Mouse (Mus musculus) kidney, adult 11 months (tissue): ENCODE measurements around the gene Nme4.
"Not testable (repeated sequence)": the region's sequence is repeated elsewhere in the genome, so short reads cannot be mapped to it uniquely, and the experiment has no call there.

Experiments used
- DNase-seq: peaks from one replicate; pipeline ENCODE4 v3.0.0; 2022

Nme4 gene

DNA sequence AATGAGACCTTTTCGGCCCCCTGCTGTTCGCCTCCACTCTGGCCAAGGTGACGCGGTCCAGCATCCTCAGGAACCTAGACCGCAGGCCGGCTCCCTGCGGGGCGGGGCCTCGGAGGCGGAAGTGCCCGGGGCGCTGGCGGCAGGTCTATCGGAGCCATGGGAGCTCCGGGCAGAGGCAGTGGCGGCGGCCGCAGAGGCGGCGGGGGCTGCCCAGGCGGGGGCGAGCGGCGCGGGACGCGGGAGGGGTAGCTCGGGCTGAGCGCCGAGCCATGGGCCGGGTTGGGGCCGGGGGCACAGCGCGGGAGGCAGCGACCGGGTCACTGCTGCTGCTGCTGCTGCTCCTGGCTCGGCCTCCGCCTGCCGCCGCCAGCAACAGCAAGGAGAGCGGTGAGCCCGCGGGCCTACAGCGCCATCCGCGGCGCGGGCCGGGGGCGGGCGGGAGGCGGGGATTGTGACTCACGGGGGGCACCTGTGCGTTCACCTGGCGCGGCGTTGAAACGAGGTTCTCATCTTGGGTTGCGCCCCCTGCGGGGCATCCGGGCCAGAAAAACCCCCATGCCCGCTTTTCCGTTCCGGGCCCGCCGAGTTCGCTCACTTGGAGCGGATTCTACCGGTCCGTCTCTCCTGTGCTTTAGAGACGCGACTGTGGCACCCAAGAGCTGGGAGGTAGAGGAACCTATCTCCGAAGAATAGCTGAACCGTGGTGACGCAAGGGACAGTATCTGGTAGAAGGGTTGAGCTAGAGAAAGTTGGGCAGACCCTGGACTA is 18.0 kb upstream of the Nme4 start, which contains the start of gene Tmem8:
Tmem8 (plus strand) TSS at position 119 of the 768 bp plus-strand sequence.
- DNase-seq = peak; percentile 84

DNA sequence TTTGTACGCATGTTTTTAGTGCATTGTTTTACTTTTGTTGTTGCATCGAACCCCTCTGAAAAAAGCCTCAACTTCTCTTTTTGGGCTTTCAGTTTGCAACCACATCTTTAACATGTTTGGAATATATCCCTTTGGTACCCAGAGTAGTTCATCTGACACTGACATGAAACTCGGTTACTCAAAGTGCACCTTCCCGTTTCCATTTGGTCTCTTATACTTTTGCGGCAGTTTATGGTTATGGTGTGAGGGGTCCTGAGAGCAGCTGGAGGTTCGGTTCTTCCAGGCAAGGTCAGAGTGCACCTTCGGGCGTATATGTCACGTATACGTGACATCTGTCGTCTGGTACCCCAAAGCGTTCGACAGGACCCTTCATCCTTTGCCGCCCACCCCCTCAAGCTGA is 17.3 kb upstream of the Nme4 start:
- DNase-seq = no peak

DNA sequence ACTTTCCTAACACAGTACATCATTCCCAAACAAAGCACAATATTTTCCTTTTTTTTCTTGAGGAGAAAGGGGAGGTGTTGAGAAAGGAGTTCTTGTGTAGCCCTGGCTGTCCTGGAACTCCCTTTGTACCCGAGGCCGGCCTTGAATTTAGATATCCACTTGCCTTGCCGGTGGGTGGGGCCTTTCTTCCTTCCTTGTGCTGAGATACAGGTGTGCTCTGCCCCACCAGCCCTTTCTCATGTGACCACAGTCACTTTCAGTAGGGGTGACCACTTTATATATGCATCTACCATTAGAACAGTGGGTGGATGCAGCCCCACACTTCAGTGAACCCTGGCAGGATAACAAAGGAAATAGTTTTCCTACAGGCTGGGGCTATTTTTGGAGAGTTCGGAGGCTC is 16.3 kb upstream of the Nme4 start:
- DNase-seq = no peak

GRCm38 (mm10) chr17:26111024-26111423 is 15.6 kb upstream of the Nme4 start:
- DNase-seq = no peak

- DNase-seq = no peak
Measured at GRCm38 (mm10) chr17:26110156-26110555, 14.8 kb upstream of the Nme4 start.

GRCm38 (mm10) chr17:26105619-26106018 is 10.2 kb upstream of the Nme4 start:
- DNase-seq = no peak

- peak; percentile 83 for DNase-seq
Measured at GRCm38 (mm10) chr17:26101478-26101877, 6.1 kb upstream of the Nme4 start.

GRCm38 (mm10) chr17:26100166-26100565 is 4.8 kb upstream of the Nme4 start:
- no peak for DNase-seq

- not testable (repeated sequence) for DNase-seq
Measured at GRCm38 (mm10) chr17:26099316-26099715, 3.9 kb upstream of the Nme4 start.

- DNase-seq = no peak
Measured at GRCm38 (mm10) chr17:26098461-26098860, 3.1 kb upstream of the Nme4 start.

- no peak for DNase-seq
Measured at GRCm38 (mm10) chr17:26094531-26095110, 781 bp downstream of the Nme4 start.

GRCm38 (mm10) chr17:26089905-26090632 is 5.3 kb downstream of the Nme4 start, which contains the start of gene Decr2:
Decr2 (minus strand) TSS chr17:26090337.
- peak; percentile 96 for DNase-seq

DNA sequence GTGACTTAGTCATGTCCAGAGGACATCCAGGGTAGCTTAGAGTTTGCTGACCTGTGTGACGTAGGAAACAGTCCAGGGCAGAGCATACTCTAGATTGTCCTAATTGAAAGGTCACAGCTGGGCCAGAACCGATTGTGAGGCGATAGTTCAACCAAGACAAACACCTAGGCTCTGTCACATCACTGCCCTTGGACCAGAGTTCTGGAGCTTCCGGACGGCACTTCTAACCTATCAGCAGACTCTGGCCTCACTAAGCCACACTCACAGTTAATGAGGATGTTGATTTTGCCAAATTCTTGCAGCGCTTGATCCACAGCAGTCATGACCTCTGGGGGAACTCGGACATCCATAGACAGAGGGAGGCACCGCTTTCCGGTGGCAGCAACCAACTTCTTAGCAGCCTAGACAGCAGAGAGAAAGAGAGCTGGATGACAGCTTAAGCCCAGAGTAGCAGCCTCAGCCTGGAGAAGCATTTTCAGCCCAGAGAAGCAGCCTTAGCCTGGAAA is 8.3 kb downstream of the Nme4 start:
- no peak for DNase-seq

DNA sequence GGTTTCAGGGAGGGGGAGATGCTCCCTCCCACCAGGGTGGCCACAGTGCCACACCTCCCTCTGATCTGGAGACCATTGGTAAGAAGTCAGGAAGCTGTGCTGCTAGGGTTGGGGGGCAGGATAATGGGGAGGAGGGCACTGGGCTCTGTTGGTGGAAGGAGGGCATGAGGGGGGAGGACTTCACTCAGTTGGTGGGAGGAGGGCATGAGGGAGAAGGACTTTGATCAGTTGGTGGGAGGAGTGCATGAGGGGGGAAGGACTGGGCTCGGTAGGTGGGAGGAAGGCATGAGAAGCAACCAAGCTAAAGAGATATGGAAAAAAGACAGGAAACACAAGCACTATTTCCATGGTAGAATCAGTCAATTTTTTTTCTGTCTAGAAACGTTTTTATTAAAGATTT is 14.5 kb downstream of the Nme4 start:
- DNase-seq = no peak

- DNase-seq = no peak
Measured at GRCm38 (mm10) chr17:26078851-26079250, 16.6 kb downstream of the Nme4 start.

DNA sequence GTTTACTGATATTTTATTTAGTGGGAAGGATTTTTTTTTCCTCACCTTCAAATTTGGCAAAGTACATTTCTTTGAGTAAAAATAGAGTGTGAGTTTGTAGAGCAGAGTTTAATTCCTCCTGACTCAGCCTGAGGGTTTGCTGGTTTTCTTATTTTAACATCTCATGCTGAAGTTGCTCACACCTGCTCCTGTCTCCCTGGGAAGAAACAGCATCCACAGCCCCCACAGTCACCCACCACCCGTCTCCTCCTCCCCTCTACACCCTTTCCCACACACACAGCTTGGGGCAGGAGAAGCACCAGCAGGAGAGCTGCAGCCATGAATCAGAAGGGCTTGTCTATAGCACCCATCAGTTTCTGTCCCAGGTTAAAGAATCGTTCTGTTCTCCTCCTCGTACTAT is 20.2 kb downstream of the Nme4 start:
- DNase-seq = no peak

- no peak for DNase-seq
Measured at GRCm38 (mm10) chr17:26070136-26070535, 25.3 kb downstream of the Nme4 start.

- peak; percentile 75 for DNase-seq
Measured at GRCm38 (mm10) chr17:26068831-26069739, 26.3 kb downstream of the Nme4 start, which contains the start of gene Rab11fip3. Rab11fip3 (minus strand) TSS chr17:26069555.

DNA sequence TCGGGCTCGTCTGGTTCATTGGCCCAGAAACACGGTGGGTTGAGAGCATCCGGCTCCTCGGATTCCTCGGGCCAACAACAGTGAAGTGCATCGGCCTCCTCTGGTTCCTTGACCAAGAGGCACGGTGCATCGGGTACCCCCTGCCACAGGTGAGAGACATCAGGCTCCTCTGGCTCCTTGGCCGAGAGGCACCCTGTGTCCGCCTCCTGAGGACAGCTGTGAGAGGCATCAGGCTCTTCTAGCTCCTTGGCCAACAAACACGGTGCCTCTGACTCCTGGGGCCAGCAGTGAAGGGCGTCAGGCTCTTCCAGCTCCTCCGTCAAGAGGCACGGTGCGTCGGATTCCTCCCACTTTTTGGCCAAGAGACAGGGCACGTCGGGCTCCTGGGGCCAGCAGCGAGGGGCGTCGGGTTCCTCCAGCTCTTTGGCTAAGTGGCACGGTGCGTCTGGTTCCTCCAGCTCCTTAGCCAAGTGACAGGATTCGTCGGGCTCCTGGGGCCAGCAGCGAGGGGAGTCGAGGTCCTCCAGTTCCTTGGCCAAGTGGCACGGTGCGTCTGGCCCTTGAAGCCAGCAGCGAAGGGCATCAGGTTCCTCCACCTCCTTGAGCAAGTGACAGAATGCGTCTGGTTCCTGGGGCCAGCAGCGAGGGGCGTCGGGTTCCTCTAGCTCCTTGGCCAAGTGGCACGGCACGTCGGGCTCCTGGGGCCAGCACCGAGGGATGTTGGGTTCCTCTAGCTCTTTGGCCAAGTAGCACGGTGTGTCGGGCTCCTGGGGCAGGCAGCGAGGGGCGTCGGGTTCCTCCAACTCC is 27.2 kb downstream of the Nme4 start:
- no peak for DNase-seq

- DNase-seq = no peak
Measured at GRCm38 (mm10) chr17:26066488-26067020, 28.8 kb downstream of the Nme4 start.

DNA sequence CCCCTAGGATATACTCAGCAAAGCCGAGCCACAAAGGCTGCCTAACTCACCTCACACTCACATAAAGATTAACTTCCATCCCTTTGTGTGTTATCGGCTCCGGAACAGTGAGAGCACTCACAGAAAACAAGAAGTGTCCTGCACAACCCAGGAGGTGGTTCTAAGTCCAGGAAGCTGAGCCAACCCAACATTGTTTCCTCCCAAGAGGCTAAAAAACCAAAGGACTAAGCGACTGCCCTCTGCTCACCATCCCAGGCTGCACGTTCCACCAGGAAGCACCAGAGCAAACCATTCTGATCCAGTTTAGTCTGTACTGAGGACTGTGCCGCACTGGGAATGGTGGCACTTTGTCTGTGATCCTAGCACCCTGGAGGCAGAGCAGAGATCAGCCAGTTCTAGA is 30.5 kb downstream of the Nme4 start:
- DNase-seq = no peak
